Mouse (Mus musculus) liver, postnatal 0 days (tissue): ENCODE results near the gene Fosl2.

Experiments
- CTCF ChIP-seq: sonication (generic); IDR thresholded peaks from 2 replicates; pipeline ENCODE4 v1.5.1; 2016; ENCODE audit warnings: antibody characterized with exemption, low read depth
- EP300 ChIP-seq: IDR thresholded peaks from 2 replicates; pipeline ENCODE4 v1.6.1; 2016; ENCODE audit warnings: antibody characterized with exemption, low read depth, mild to moderate bottlenecking

DNA sequence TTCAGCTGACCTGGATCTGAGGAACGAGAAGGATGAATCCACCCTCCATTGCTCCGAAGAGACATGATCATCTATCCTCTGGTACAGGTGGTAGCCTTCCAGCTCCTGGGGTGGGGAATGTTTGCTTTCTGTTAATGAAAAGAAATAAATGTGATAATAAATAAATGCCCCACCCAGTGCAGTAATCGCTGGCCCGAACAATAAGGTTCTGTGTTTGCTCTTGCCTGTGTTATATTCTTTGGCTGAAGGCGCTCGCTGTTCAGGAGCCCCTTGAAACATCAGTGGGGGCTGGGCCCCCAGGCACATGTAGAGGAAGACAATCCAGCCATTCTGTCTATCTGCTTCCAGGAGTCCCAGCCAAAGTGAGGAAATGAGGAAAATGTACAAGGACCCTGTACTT lies 10.6 kb upstream of the Fosl2 start:
- TF ChIP-seq CTCF (no peak), EP300 (no peak)
